Mouse (Mus musculus) liver, embryonic 14.5 days (tissue): ENCODE data around the gene Gpr37l1. TPM values are rescaled to one million over a fixed set of nuclear protein-coding genes. Genes with fewer than 3 reads are reported as not detected.
A peak's percentile ranks its signal among the peaks of the same experiment; 100 is the strongest.

Experiments
- ATAC-seq: fragments of 200-750 bp; cut with Nextera tagmentation; 2 replicates; pipeline ENCODE4 v1.8.0; 2017; ENCODE audit warnings: moderate number of reproducible peaks, mild to moderate bottlenecking, moderate library complexity; ENCODE audit not compliant: insufficient read depth
- DNase-seq, 3 experiments: peaks; one replicate each; pipeline ENCODE4 v3.0.0-alpha.2; 2012 to 2013; ENCODE audit warnings: low read depth in 3 of 3, low spot score in 3 of 3
- H3K27ac ChIP-seq: fragments of 300-500 bp; sonication (generic); 2 replicates; pipeline ENCODE4 v1.5.1; 2014; ENCODE audit warnings: moderate library complexity, mild to moderate bottlenecking, control low read depth, inconsistent platforms
- H3K27me3 ChIP-seq: fragments of 300-500 bp; sonication (generic); 2 replicates; pipeline ENCODE4 v1.6.1; 2014; ENCODE audit warnings: mild to moderate bottlenecking, low read length, moderate library complexity; ENCODE audit not compliant: control insufficient read depth, insufficient read depth
- H3K36me3 ChIP-seq: fragments of 300-500 bp; sonication (generic); replicated peaks from 2 replicates; pipeline ENCODE4 v1.6.1; 2014; ENCODE audit warnings: low read depth; ENCODE audit not compliant: control insufficient read depth, insufficient read depth
- H3K4me1 ChIP-seq, 2 experiments: fragments of 200-500 bp in 1 of 2; fragments of 300-500 bp in 1 of 2; sonication (generic) in 1 of 2; replicated peaks; 2 replicates each; pipeline ENCODE4 v1.6.1; 2012 to 2014; ENCODE audit warnings: antibody characterized with exemption in 1 of 2, inconsistent platforms in 1 of 2, low read length in 1 of 2; ENCODE audit not compliant: control insufficient read depth in 2 of 2, insufficient read depth in 2 of 2
- H3K4me2 ChIP-seq: fragments of 300-500 bp; sonication (generic); 2 replicates; pipeline ENCODE4 v1.6.1; 2014; ENCODE audit warnings: low read depth, mild to moderate bottlenecking, control low read depth, moderate library complexity
- H3K4me3 ChIP-seq, 2 experiments: fragments of 200-500 bp in 1 of 2; fragments of 300-500 bp in 1 of 2; sonication (generic) in 1 of 2; 2 replicates each; pipeline ENCODE4 v1.5.1; 2012 to 2014; ENCODE audit warnings: low read depth in 2 of 2, low read length in 2 of 2, mild to moderate bottlenecking in 2 of 2, control low read depth in 1 of 2, inconsistent platforms in 1 of 2, moderate library complexity in 1 of 2; ENCODE audit not compliant: insufficient read depth in 1 of 2
- H3K9ac ChIP-seq: fragments of 300-500 bp; sonication (generic); replicated peaks from 2 replicates; pipeline ENCODE4 v1.6.1; 2014; ENCODE audit warnings: mild to moderate bottlenecking, control low read depth, moderate library complexity
- H3K9me3 ChIP-seq: fragments of 300-500 bp; sonication (generic); 2 replicates; pipeline ENCODE4 v1.6.1; 2016; ENCODE audit warnings: low read length, mixed read lengths; ENCODE audit not compliant: control insufficient read depth
- CTCF ChIP-seq: IDR thresholded peaks from 2 replicates; pipeline ENCODE4 v1.5.1; 2016; ENCODE audit warnings: antibody characterized with exemption, low read depth, control low read depth
- EP300 ChIP-seq: IDR thresholded peaks from 2 replicates; pipeline ENCODE4 v1.6.1; 2016; ENCODE audit warnings: antibody characterized with exemption, low read depth
- WGBS: fragments of 180-500 bp; shearing (Covaris S2); extraction: QIAGEN DNeasy Blood & Tissue Kit; methylation state at CpG from one replicate; pipeline ENCODE4 v1.1.7; 2014; ENCODE audit not compliant: insufficient replicate concordance; 5-methylcytosine and 5-hydroxymethylcytosine counted together
- polyA plus RNA-seq, 2 experiments: library from polyadenylated mRNA; depleted of rRNA in 1 of 2; stranded (reverse) in 1 of 2; unstranded in 1 of 2; fragments of >200 nt; fragmentation: Nextera tagmentation in 1 of 2; extraction: Ambion mirVana in 1 of 2; gene quantifications; 2 replicates each; pipeline versions ENCODE4 v1.2.1 to v1.2.3; 2012 to 2014

The Gpr37l1 gene
- polyA plus RNA-seq, 2 experiments, result 0.01 TPM; not detected in 1

DNA sequence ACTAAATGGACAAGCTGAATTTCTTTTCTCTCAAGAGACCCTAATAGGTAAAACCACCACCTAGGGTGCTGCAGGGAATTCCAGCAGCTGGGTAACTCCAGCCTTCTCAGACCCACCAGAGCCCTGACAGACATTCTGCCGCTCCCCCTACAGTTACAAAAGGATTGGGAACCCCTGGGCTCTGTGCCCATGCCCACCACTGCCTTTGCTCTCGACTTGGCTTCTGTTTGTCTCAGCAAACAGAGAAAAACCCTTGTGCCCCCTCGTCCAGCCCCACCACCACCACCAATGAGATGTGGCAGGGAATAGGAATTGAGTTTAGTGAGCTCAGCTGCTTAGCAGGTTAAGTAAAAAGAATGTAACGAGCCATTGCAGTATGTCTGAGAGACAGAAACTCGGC is 18.5 kb downstream of the Gpr37l1 start:
- TF ChIP-seq CTCF (no peak), EP300 (no peak)
- 65% methylated on average over 5 of the region's 5 CpGs for WGBS
- Histone ChIP-seq H3K4me2 (no peak overlapping the region), H3K27ac (no peak overlapping the region), H3K27me3 (no peaks in the 10 kb centered on the region), H3K4me1 (peaks cover 3 to 7% of the 10 kb centered on the region in 2 experiments; a peak in 3 of 4 replicates), H3K36me3 (no peaks in the 10 kb centered on the region), H3K4me3 (no peak overlapping the region), H3K9me3 (no peaks in the 10 kb centered on the region), H3K9ac (no peak overlapping the region)
- ATAC-seq (no peak), DNase-seq (no peak)

DNA sequence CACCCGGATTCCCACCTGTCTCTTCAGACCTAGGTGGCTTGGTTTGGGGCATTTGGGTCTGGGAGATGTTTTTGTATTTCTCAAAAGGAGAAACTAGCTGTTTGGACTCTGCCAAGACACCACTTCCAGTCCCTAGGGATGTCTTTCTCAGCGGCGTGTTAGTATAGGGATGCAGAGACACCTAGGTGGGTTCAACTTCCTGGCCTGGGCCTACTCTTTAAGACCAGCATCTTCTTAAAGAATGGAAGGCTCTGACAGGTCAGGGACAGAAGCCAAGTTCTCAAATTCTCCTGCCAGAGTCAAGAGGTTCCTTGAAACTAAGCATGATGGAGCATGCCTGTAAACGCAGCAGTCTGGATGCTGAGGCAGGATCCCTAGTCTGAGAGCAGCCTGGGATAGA is 19.0 kb downstream of the Gpr37l1 start:
- H3K27ac ChIP-seq, result no peak overlapping the region
- 80% methylated on average over 4 of the region's 4 CpGs for WGBS

DNA sequence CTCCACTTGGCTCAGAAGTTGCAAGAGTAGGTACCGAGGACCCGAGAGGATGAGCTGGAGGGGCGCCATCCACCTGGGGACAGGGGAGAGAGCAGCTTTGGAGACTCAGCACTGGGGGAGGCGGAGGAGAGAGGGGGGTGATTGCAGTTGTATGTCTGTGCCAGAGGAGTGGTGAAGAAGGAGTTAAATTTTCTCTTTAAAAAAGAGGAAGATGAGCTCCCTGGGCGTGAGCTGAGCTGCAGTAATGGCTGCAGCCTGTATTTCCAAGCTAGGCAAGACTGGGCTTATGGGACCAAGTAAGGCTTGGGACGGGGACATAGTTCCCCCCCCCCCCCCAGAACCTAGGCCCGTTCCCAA is 19.8 kb downstream of the Gpr37l1 start:
- TF ChIP-seq CTCF, result no peak
- no peak for TF ChIP-seq EP300
- H3K4me1 ChIP-seq, result peaks cover 3 to 7% of the 10 kb centered on the region in 2 experiments; a peak in 3 of 4 replicates
- H3K4me2 ChIP-seq, result peak overlapping the region; percentile 90
- no peak overlapping the region for H3K27ac ChIP-seq
- H3K27me3 ChIP-seq, result no peaks in the 10 kb centered on the region
- peak overlapping the region; percentile 80 for H3K9ac ChIP-seq
- peak overlapping the region; percentile 66 to 75 for H3K4me3 ChIP-seq
- WGBS, result 2% methylated on average over 7 of the region's 7 CpGs
- H3K36me3 ChIP-seq, result no peaks in the 10 kb centered on the region; the same call in 1 of the 2 replicates
- ATAC-seq (no peak), DNase-seq (no peak)
- no peaks in the 10 kb centered on the region for H3K9me3 ChIP-seq

More for the DNA sequence above, 19.0 kb downstream of the Gpr37l1 start:
- Histone ChIP-seq H3K9me3 (no peaks in the 10 kb centered on the region), H3K4me3 (peak overlapping the region; percentile 66 to 75; a peak in 3 of 4 replicates), H3K4me2 (peak overlapping the region; percentile 90), H3K4me1 (peaks cover 3 to 7% of the 10 kb centered on the region in 2 experiments; a peak in 3 of 4 replicates), H3K36me3 (no peaks in the 10 kb centered on the region; the same call in 1 of the 2 replicates), H3K27me3 (no peaks in the 10 kb centered on the region), H3K9ac (no peak overlapping the region)
- TF ChIP-seq EP300, result no peak
- no peak for TF ChIP-seq CTCF
- ATAC-seq (no peak), DNase-seq (no peak)

DNA sequence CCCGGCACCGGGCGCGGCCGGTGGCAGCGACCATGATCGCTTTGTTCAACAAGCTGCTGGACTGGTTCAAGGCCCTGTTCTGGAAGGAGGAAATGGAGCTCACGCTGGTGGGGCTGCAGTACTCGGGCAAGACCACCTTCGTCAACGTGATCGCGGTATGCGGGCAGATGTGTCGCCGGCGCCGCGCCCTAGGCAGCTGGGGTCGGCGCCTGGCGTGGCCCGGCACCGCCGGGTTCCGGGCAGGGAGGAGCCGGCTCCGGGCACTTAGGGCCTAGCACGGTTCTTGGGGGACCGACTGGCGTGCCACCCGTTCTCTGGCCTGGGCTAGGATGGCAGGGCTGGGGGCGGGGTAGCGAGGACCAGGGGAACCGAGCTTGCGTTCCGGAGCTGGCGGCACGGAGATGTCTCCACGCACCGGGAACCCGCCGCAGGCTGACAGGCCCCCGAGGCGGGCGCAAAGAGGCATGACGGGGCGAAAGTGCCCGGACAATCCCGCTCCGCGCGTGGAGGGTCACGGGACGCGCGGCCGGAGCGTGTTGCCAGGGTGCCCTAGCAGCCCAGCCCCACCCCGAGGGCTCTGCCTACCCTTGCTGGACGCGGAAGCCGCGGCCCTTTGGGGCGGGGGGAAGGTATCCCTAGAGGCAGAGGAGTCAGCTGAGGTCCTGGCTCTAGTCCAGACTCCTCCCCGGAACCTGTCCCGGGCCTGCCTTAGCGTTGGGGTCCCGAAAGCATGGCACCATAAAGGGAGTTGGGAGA is 20.4 kb downstream of the Gpr37l1 start:
- no peak overlapping the region for H3K27ac ChIP-seq
- ATAC-seq (peak; percentile 74), DNase-seq (no peak)
- under 1% methylated on average over 69 of the region's 69 CpGs for WGBS
- TF ChIP-seq EP300 (no peak), CTCF (no peak)
- peak overlapping the region; percentile 80 for H3K9ac ChIP-seq
- no peaks in the 10 kb centered on the region for H3K27me3 ChIP-seq
- H3K4me2 ChIP-seq, result peak overlapping the region; percentile 90
- H3K4me3 ChIP-seq, result peak overlapping the region; percentile 66 to 75
- H3K4me1 ChIP-seq, result peaks cover 3 to 7% of the 10 kb centered on the region in 2 experiments; a peak in 3 of 4 replicates
- H3K36me3 ChIP-seq, result no peaks in the 10 kb centered on the region; the same call in 1 of the 2 replicates
- H3K9me3 ChIP-seq, result no peaks in the 10 kb centered on the region

DNA sequence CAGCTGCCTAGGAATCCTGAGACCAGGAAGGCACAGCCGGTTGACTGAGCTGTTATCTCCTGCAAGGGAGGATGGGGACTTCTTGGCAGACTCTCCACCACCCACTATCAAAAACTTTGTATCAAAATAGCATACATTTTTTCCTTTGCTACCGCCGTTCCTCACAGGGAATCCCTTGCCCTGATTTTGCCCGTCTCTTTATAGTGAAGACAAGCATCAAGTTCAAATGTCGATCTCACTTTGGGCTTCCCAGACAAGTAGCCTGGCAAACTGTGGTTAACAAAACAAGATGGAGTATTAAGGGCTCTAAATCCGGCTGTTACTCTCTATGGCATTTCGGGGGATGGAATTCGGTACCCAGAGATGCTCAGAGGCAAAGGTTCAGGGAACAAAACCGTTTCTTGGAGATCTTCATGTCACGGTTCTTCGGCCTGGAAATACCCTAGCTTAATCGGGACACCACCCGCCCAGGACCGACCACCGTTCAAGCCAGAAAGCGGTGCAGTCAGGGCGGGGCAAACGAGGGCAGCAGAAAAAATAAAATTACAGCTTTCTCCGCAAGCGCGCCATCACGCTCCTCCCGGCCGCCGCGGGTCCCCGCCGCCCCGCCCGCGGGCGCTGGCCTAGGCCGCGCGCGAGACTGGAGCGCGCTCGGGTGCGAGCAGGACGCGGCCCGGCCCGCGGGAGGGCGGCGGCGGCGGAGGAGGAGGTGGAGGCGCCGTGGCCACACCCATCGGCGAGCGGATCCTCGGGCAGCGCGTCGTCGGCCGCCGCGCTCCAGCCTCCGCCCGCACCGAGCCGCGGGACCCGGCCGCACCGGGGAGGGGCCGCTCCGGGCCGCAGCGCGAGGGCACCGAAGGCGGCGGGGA is 21.2 kb downstream of the Gpr37l1 start, which contains the start of gene Arl8a:
Gene Arl8a, plus strand, starts transcription at position 748 of the 869 bp plus-strand sequence.
- H3K4me2 ChIP-seq, result peak within 1 kb of the TSS; percentile 90
- DNase-seq, result peak; percentile 68 to 70 (median 69)

More for the DNA sequence above, 21.2 kb downstream of the Gpr37l1 start, which contains the start of gene Arl8a:
- peak; percentile 92 for ATAC-seq
- H3K27me3 ChIP-seq, result no peaks in the 10 kb centered on the region
- WGBS, result 1% methylated on average over 78 of the region's 78 CpGs
- H3K9ac ChIP-seq, result peak within 1 kb of the TSS; percentile 80
- H3K9me3 ChIP-seq, result no peaks in the 10 kb centered on the region
- no peaks in the 10 kb centered on the region; the same call in 1 of the 2 replicates for H3K36me3 ChIP-seq
- H3K4me1 ChIP-seq, result peaks cover 3 to 7% of the 10 kb centered on the region in 2 experiments; a peak in 3 of 4 replicates
- TF ChIP-seq EP300 (no peak), CTCF (no peak)
- H3K4me3 ChIP-seq, result peak within 1 kb of the TSS; percentile 66 to 75
- H3K27ac ChIP-seq, result no peak within 1 kb of the TSS
